Mouse (Mus musculus): ENCODE results near the gene Srd5a3. TPM values are rescaled to one million over a fixed set of nuclear protein-coding genes. Genes with fewer than 3 reads are reported as not detected.
A peak's percentile ranks its signal among the peaks of the same experiment; 100 is the strongest.

Srd5a3 gene
- total and polyA plus RNA-seq, 2 experiments from 2014 or later, result 11.9 to 19.2 TPM

GRCm38 (mm10) chr5:76179171-76179570 is 39.1 kb downstream of the Srd5a3 start:
- Histone ChIP-seq H3K4me1 (ENCODE audit: insufficient read depth, low read length) (no peaks in the 10 kb centered on the region), H3K36me3 (ENCODE audit: insufficient read depth, low read length) (no peaks in the 10 kb centered on the region), H3K4me3 (ENCODE audit: low read depth, low read length) (no peak overlapping the region), H3K27me3 (ENCODE audit: insufficient read depth, low read length) (no peaks in the 10 kb centered on the region), H3K9ac (replicated peaks; ENCODE audit: low read length, poor library complexity, severe bottlenecking) (no peak overlapping the region), H3K9me3 (ENCODE audit: low read length) (no peaks in the 10 kb centered on the region), H3K4me2 (ENCODE audit: low read depth, low read length, poor library complexity, severe bottlenecking) (no peak overlapping the region), H3K27ac (ENCODE audit: low read depth, low read length) (no peak overlapping the region)
- TF ChIP-seq CTCF (IDR thresholded peaks at IDR 0.05), result no peak
- ATAC-seq (ENCODE audit: low FRiP score) (no peak), DNase-seq (ENCODE audit: low spot score) (no peak)
- 97% methylated on average over 5 of the region's 5 CpGs for WGBS

GRCm38 (mm10) chr5:76179791-76180190 is 39.7 kb downstream of the Srd5a3 start:
- Histone ChIP-seq H3K9ac (replicated peaks; ENCODE audit: low read length, poor library complexity, severe bottlenecking) (no peak overlapping the region), H3K4me1 (ENCODE audit: insufficient read depth, low read length) (no peaks in the 10 kb centered on the region), H3K9me3 (ENCODE audit: low read length) (no peaks in the 10 kb centered on the region), H3K36me3 (ENCODE audit: insufficient read depth, low read length) (no peaks in the 10 kb centered on the region), H3K27ac (ENCODE audit: low read depth, low read length) (no peak overlapping the region), H3K27me3 (ENCODE audit: insufficient read depth, low read length) (no peaks in the 10 kb centered on the region), H3K4me2 (ENCODE audit: low read depth, low read length, poor library complexity, severe bottlenecking) (no peak overlapping the region), H3K4me3 (ENCODE audit: low read depth, low read length) (no peak overlapping the region)
- WGBS, result 84% methylated on average over 5 of the region's 5 CpGs
- no peak for ATAC-seq (ENCODE audit: low FRiP score)
- no peak for DNase-seq (ENCODE audit: low spot score)
- no peak for TF ChIP-seq CTCF (IDR thresholded peaks at IDR 0.05)

GRCm38 (mm10) chr5:76182326-76182725 is 42.3 kb downstream of the Srd5a3 start:
- Histone ChIP-seq H3K9ac (replicated peaks; ENCODE audit: low read length, poor library complexity, severe bottlenecking) (no peak overlapping the region), H3K4me3 (ENCODE audit: low read depth, low read length) (no peak overlapping the region), H3K4me2 (ENCODE audit: low read depth, low read length, poor library complexity, severe bottlenecking) (no peak overlapping the region), H3K36me3 (ENCODE audit: insufficient read depth, low read length) (no peaks in the 10 kb centered on the region), H3K9me3 (ENCODE audit: low read length) (no peaks in the 10 kb centered on the region), H3K27ac (ENCODE audit: low read depth, low read length) (no peak overlapping the region), H3K4me1 (ENCODE audit: insufficient read depth, low read length) (peaks cover 5% of the 10 kb centered on the region), H3K27me3 (ENCODE audit: insufficient read depth, low read length) (no peaks in the 10 kb centered on the region)
- TF ChIP-seq CTCF (IDR thresholded peaks at IDR 0.05), result no peak
- WGBS, result 85% methylated on average over 3 of the region's 3 CpGs
- DNase-seq (ENCODE audit: low spot score) (no peak), ATAC-seq (ENCODE audit: low FRiP score) (no peak)

GRCm38 (mm10) chr5:76183043-76183749 is 43.1 kb downstream of the Srd5a3 start:
- DNase-seq (ENCODE audit: low spot score), result no peak
- no peaks in the 10 kb centered on the region for H3K27me3 ChIP-seq (ENCODE audit: insufficient read depth, low read length)
- WGBS, result 42% methylated on average over 17 of the region's 17 CpGs
- TF ChIP-seq CTCF (IDR thresholded peaks at IDR 0.05), result no peak
- peak overlapping the region; percentile 85 for H3K4me2 ChIP-seq (ENCODE audit: low read depth, low read length, poor library complexity, severe bottlenecking)
- H3K27ac ChIP-seq (ENCODE audit: low read depth, low read length), result no peak overlapping the region
- H3K9ac ChIP-seq (replicated peaks; ENCODE audit: low read length, poor library complexity, severe bottlenecking), result peak overlapping the region; percentile 95
- no peaks in the 10 kb centered on the region for H3K9me3 ChIP-seq (ENCODE audit: low read length)
- ATAC-seq (ENCODE audit: low FRiP score), result no peak
- peak overlapping the region; percentile 91 for H3K4me3 ChIP-seq (ENCODE audit: low read depth, low read length)
- H3K36me3 ChIP-seq (ENCODE audit: insufficient read depth, low read length), result no peaks in the 10 kb centered on the region
- peaks cover 5% of the 10 kb centered on the region for H3K4me1 ChIP-seq (ENCODE audit: insufficient read depth, low read length)

DNA sequence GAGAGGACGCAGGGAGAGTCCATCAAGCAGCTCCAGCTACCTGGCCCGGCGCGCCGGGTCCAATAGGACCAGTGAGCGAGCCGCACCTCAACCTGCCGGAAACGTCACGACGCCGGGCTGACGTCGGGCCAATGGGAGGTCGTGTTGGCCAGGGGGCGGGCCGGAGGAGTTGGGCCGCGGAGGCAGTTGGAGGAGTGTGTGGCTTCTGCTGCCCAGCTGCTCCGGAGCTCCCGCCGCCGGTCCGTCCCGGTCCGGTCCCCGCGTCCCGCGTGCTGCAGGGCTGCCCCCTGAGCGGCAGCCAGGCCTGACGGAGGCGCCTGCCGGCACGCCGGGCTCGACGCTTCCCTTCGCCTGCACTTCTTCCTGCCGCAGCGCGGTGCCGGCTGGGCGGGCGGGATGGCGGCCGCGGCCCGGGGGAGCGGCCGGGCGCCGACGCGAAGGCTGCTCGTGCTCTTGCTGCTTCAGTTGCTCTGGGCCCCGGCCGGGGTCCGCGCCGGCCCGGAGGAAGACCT is 43.7 kb downstream of the Srd5a3 start, which contains the start of gene Tmem165:
TSS of gene Tmem165 (plus strand) at position 131 of the 512 bp plus-strand sequence.
- H3K27me3 ChIP-seq (ENCODE audit: insufficient read depth, low read length), result no peaks in the 10 kb centered on the region
- H3K4me3 ChIP-seq (ENCODE audit: low read depth, low read length), result peak within 1 kb of the TSS; percentile 91
- H3K9ac ChIP-seq (replicated peaks; ENCODE audit: low read length, poor library complexity, severe bottlenecking), result peak within 1 kb of the TSS; percentile 95
- H3K36me3 ChIP-seq (ENCODE audit: insufficient read depth, low read length), result no peaks in the 10 kb centered on the region
- peak within 1 kb of the TSS; percentile 86 for H3K27ac ChIP-seq (ENCODE audit: low read depth, low read length)
- no peak for TF ChIP-seq CTCF (IDR thresholded peaks at IDR 0.05)
- peak; percentile 98 for ATAC-seq (ENCODE audit: low FRiP score)
- peaks cover 5% of the 10 kb centered on the region for H3K4me1 ChIP-seq (ENCODE audit: insufficient read depth, low read length)
- H3K4me2 ChIP-seq (ENCODE audit: low read depth, low read length, poor library complexity, severe bottlenecking), result peak within 1 kb of the TSS; percentile 85
- peak; percentile 94 for DNase-seq (ENCODE audit: low spot score)
- no peaks in the 10 kb centered on the region for H3K9me3 ChIP-seq (ENCODE audit: low read length)
- WGBS, result 4% methylated on average over 46 of the region's 62 CpGs
